Mouse (Mus musculus) 3T3-L1 (cell line): ENCODE results near the gene Ces3b.
"Not testable (repeated sequence)": the region's sequence is repeated elsewhere in the genome, so short reads cannot be mapped to it uniquely, and the experiment has no call there.

Source experiments
- DNase-seq: peaks from one replicate; pipeline ENCODE4 v3.0.0-alpha.2; 2015; ENCODE audit warnings: low read depth, low spot score

Ces3b gene

GRCm38 (mm10) chr8:105083449-105084050 is at the start of gene Ces3b:
TSS of gene Ces3b (plus strand) at chr8:105083753.
- no peak for DNase-seq

- DNase-seq = no peak
These were observed 40.0 kb upstream of the Ces3b start for GRCm38 (mm10) chr8:105043510-105043909.

- DNase-seq = no peak
These were observed 37.6 kb upstream of the Ces3b start for GRCm38 (mm10) chr8:105045824-105046401.

GRCm38 (mm10) chr8:105048371-105048854 is 35.1 kb upstream of the Ces3b start, which contains the start of gene Ces3a:
TSS of gene Ces3a (plus strand) at chr8:105048601.
- DNase-seq = no peak

- DNase-seq = no peak
These were observed 27.3 kb upstream of the Ces3b start for GRCm38 (mm10) chr8:105056211-105056610.

- no peak for DNase-seq
These were observed 23.5 kb upstream of the Ces3b start for GRCm38 (mm10) chr8:105060056-105060455.

GRCm38 (mm10) chr8:105066761-105067160 is 16.8 kb upstream of the Ces3b start:
- peak; percentile 78 for DNase-seq

- not testable (repeated sequence) for DNase-seq
These were observed 15.6 kb upstream of the Ces3b start for GRCm38 (mm10) chr8:105067905-105068304.

- DNase-seq = no peak
These were observed 14.6 kb upstream of the Ces3b start for GRCm38 (mm10) chr8:105068971-105069370.

GRCm38 (mm10) chr8:105076601-105077000 is 7.0 kb upstream of the Ces3b start:
- DNase-seq = no peak

GRCm38 (mm10) chr8:105077071-105077470 is 6.5 kb upstream of the Ces3b start:
- DNase-seq = peak; percentile 3

- DNase-seq = no peak
These were observed 5.0 kb upstream of the Ces3b start for GRCm38 (mm10) chr8:105078591-105078990.

GRCm38 (mm10) chr8:105080814-105081336 is 2.7 kb upstream of the Ces3b start:
- no peak for DNase-seq

- not testable (repeated sequence) for DNase-seq
These were observed 4.6 kb downstream of the Ces3b start for GRCm38 (mm10) chr8:105088166-105088565.

- DNase-seq = no peak
These were observed 5.0 kb downstream of the Ces3b start for GRCm38 (mm10) chr8:105088581-105088980.

- no peak for DNase-seq
These were observed 10.4 kb downstream of the Ces3b start for GRCm38 (mm10) chr8:105093992-105094391.

GRCm38 (mm10) chr8:105102101-105102785 is 18.7 kb downstream of the Ces3b start:
- not testable (repeated sequence) for DNase-seq

- DNase-seq = not testable (repeated sequence)
These were observed 20.1 kb downstream of the Ces3b start for GRCm38 (mm10) chr8:105103701-105104100.

- no peak for DNase-seq
These were observed 20.7 kb downstream of the Ces3b start for GRCm38 (mm10) chr8:105104220-105104619.

GRCm38 (mm10) chr8:105129864-105130263 is 46.3 kb downstream of the Ces3b start:
- no peak for DNase-seq

GRCm38 (mm10) chr8:105131509-105131908 is 48.0 kb downstream of the Ces3b start, which contains the start of gene Ces4a:
TSS of gene Ces4a (plus strand) at chr8:105131800.
- peak; percentile 26 for DNase-seq

- peak; percentile 79 for DNase-seq
These were observed 54.9 kb downstream of the Ces3b start for GRCm38 (mm10) chr8:105138423-105138822.
